Mouse (Mus musculus) olfactory bulb, adult 2 months (tissue): ENCODE data around the gene Olfr465-ps1.

ENCODE experiments used
- CTCF ChIP-seq: fragments of 200-500 bp; IDR thresholded peaks from 2 replicates; pipeline ENCODE4 v1.5.1; 2012; ENCODE audit warnings: low read depth, mild to moderate bottlenecking, low read length, moderate library complexity; ENCODE audit not compliant: insufficient read depth
- POLR2A ChIP-seq: fragments of 200-500 bp; IDR thresholded peaks from 2 replicates; pipeline ENCODE4 v1.6.1; 2012; ENCODE audit warnings: mild to moderate bottlenecking, low read depth, low read length, moderate library complexity; ENCODE audit not compliant: insufficient read depth

- TF ChIP-seq POLR2A, result no peak
- TF ChIP-seq CTCF, result no peak
These were observed 10.6 kb upstream of the Olfr465-ps1 start for GRCm38 (mm10) chr13:65127063-65127847.
